Mouse (Mus musculus): ENCODE measurements at regions not wholly inside any gene's neighbourhood (a gene's known extent, or its start where the extent isn't known, plus 50 kb on each side); places are given as distances from the start of the nearest gene placed in this dataset.

- H3K4me2 ChIP-seq = no peak overlapping the region
- peaks cover 3% of the 10 kb centered on the region; the same call in 1 of the 2 replicates for H3K4me1 ChIP-seq
- ATAC-seq (ENCODE audit: insufficient number of reproducible peaks, insufficient read depth, low FRiP score, low TSS enrichment, low read depth) = no peak
- no peak overlapping the region for H3K9ac ChIP-seq
- H3K27me3 ChIP-seq = peaks cover 21% of the 10 kb centered on the region
- no peaks in the 10 kb centered on the region for H3K9me3 ChIP-seq
- no peak overlapping the region for H3K4me3 ChIP-seq
- WGBS = 70% methylated on average over 1 of the region's 1 CpGs
- H3K36me3 ChIP-seq = no peaks in the 10 kb centered on the region
- H3K27ac ChIP-seq = no peak overlapping the region
Measured at GRCm38 (mm10) chr11:56149752-56150151, 108.9 kb upstream of the Nmur2 start.

DNA sequence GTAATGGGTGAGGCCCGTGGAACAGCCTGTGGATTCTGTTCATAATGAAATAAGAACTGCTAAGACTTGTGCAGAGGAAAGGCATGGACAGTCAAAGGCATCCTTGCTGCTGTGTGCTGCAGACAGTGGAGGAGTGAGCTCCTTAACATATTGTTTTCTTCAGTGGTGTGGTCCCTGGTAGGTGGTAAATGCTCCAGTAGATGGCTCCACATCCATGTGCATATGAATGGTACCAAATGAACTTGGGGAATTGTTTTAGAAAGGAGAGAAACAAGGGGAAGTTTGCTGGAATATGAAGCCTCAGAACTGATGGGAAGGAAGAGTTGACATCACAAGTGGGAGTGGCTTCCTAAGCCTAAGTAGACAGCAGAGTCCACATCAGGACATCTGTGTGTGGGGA lies 108.1 kb upstream of the Nmur2 start:
- peaks cover 3% of the 10 kb centered on the region; the same call in 1 of the 2 replicates for H3K4me1 ChIP-seq
- no peak overlapping the region for H3K27ac ChIP-seq
- no peaks in the 10 kb centered on the region for H3K36me3 ChIP-seq
- H3K4me3 ChIP-seq = no peak overlapping the region
- 76% methylated on average over 1 of the region's 1 CpGs for WGBS
- no peak overlapping the region for H3K4me2 ChIP-seq
- no peak for ATAC-seq (ENCODE audit: insufficient number of reproducible peaks, insufficient read depth, low FRiP score, low TSS enrichment, low read depth)
- H3K27me3 ChIP-seq = peaks cover 21% of the 10 kb centered on the region
- no peak overlapping the region for H3K9ac ChIP-seq
- H3K9me3 ChIP-seq = no peaks in the 10 kb centered on the region

- peaks cover 3% of the 10 kb centered on the region; the same call in 1 of the 2 replicates for H3K4me1 ChIP-seq
- no peaks in the 10 kb centered on the region for H3K9me3 ChIP-seq
- no peak overlapping the region for H3K4me3 ChIP-seq
- H3K9ac ChIP-seq = no peak overlapping the region
- 66% methylated on average over 5 of the region's 5 CpGs for WGBS
- H3K36me3 ChIP-seq = no peaks in the 10 kb centered on the region
- peaks cover 16% of the 10 kb centered on the region for H3K27me3 ChIP-seq
- no peak overlapping the region for H3K4me2 ChIP-seq
- no peak overlapping the region for H3K27ac ChIP-seq
- no peak for ATAC-seq (ENCODE audit: insufficient number of reproducible peaks, insufficient read depth, low FRiP score, low TSS enrichment, low read depth)
Measured at GRCm38 (mm10) chr11:56146708-56147107, 105.9 kb upstream of the Nmur2 start.

GRCm38 (mm10) chr11:56131339-56131823 lies 90.6 kb upstream of the Nmur2 start:
- 30% methylated on average over 15 of the region's 15 CpGs for WGBS
- Histone ChIP-seq H3K4me3 (no peak overlapping the region), H3K27me3 (no peaks in the 10 kb centered on the region), H3K4me2 (peak overlapping the region; percentile 35), H3K9me3 (no peaks in the 10 kb centered on the region), H3K36me3 (no peaks in the 10 kb centered on the region), H3K9ac (no peak overlapping the region), H3K4me1 (no peaks in the 10 kb centered on the region), H3K27ac (no peak overlapping the region)
- no peak for ATAC-seq (ENCODE audit: insufficient number of reproducible peaks, insufficient read depth, low FRiP score, low TSS enrichment, low read depth)

DNA sequence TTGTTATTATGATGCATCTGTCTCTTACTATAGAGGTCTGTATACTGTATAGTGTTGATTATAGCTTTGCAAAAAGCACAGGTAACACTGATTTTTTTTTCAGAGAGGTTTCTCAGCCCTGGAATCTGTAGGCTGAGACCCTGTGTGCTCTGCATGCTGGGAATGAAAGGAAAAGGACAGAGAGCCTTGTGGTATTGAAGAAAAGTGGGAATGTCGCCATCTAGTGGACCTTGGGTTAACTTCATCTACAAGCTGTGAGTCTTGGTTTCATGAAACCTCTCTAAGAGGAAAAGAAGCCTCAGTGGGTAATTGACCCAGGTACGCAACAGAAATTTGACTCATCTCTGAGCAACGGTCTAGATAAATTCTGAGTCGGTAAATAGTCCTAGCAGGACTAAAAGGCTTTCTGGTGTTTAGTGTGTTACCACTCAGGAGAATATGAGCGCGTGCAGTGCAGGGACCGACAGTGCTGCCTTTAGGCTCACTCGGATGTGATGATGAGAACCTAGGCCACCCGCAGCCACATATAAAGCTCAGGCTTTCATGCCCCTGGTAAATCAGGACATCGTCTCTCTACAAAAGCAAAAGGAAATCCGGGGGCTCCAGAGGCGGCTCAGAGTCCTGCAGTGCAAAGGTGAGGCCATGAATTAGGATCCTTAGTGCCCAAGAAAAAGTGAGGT lies 75.9 kb upstream of the Nmur2 start:
- Histone ChIP-seq H3K9me3 (no peaks in the 10 kb centered on the region), H3K4me3 (no peak overlapping the region), H3K4me2 (no peak overlapping the region), H3K27me3 (peaks cover 3% of the 10 kb centered on the region; the same call in 1 of the 2 replicates), H3K36me3 (no peaks in the 10 kb centered on the region), H3K4me1 (no peaks in the 10 kb centered on the region), H3K27ac (no peak overlapping the region), H3K9ac (no peak overlapping the region)
- ATAC-seq (ENCODE audit: insufficient number of reproducible peaks, insufficient read depth, low FRiP score, low TSS enrichment, low read depth) = no peak
- 48% methylated on average over 12 of the region's 12 CpGs for WGBS

DNA sequence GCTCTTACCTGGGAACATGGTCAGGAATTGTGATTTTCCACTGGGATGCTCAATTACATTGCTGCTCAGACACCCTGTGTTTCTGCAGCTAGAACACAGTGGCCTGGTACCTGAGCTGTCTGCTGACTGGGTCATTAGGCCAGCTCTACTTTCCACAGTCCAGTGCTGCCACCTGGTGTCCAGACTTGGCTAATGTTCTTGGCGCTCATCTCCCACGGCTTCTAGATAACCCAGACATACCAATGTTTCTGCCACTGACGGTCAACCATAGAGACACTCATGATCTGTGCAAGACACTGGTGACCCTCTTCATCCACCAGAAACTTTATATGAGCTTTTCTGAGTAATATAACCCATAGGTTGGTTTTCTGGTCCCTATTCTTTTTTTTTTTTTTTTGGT lies 67.1 kb upstream of the Nmur2 start:
- no peak for ATAC-seq (ENCODE audit: insufficient number of reproducible peaks, insufficient read depth, low FRiP score, low TSS enrichment, low read depth)
- no peak overlapping the region for H3K9ac ChIP-seq
- H3K27ac ChIP-seq = no peak overlapping the region
- H3K4me3 ChIP-seq = no peak overlapping the region
- H3K36me3 ChIP-seq = no peaks in the 10 kb centered on the region
- 10% methylated on average over 3 of the region's 3 CpGs for WGBS
- no peaks in the 10 kb centered on the region for H3K27me3 ChIP-seq
- H3K9me3 ChIP-seq = no peaks in the 10 kb centered on the region
- H3K4me1 ChIP-seq = no peaks in the 10 kb centered on the region
- no peak overlapping the region for H3K4me2 ChIP-seq

DNA sequence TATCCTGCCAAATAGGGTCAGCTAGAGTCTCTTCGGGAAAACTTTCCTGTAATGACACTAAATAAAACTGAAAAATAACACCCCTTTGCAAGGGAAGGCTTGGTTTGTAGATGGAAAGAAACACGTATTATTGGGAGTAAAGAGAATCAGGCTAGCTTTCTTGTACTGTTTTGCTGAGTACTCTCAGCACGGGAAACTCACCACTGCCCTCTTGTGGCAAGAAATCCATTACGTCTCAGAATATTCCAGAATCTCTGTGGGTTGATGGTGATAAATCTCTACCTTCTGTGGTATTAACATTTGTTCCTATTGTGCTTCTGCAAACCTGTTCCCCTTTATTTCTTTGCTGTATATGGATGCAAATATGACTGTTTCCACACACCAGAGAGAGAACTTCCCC lies 64.8 kb upstream of the Nmur2 start:
- WGBS = 26% methylated on average over 4 of the region's 4 CpGs
- H3K27ac ChIP-seq = no peak overlapping the region
- no peaks in the 10 kb centered on the region for H3K9me3 ChIP-seq

DNA sequence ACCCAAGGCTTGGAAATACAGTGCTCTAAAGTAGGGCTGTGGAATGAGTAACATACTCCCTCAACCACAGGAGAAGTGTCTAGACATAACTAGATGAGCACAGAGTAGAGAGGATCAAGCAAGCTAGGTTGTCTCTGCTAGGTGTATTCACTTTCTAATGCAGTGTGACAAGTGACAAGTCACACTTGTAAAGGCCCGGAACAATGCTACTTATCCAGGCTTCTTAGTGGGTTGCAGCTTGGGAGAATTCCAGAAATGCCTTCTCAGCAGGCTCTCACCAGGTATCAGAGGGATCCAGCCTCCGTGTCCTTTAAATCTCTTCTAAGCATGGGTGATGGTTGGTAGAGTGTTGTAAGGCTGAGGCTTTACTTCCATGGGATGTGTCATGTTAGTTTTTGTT lies 52.1 kb upstream of the Nmur2 start:
- Histone ChIP-seq H3K27me3 (no peaks in the 10 kb centered on the region), H3K4me3 (no peak overlapping the region), H3K36me3 (no peaks in the 10 kb centered on the region), H3K27ac (no peak overlapping the region), H3K4me1 (no peaks in the 10 kb centered on the region), H3K9me3 (no peaks in the 10 kb centered on the region), H3K9ac (no peak overlapping the region), H3K4me2 (no peak overlapping the region)
- 30% methylated on average over 2 of the region's 2 CpGs for WGBS
- ATAC-seq (ENCODE audit: insufficient number of reproducible peaks, insufficient read depth, low FRiP score, low TSS enrichment, low read depth) = no peak

More for the DNA sequence above, 64.8 kb upstream of the Nmur2 start:
- Histone ChIP-seq H3K36me3 (no peaks in the 10 kb centered on the region), H3K27me3 (no peaks in the 10 kb centered on the region), H3K4me2 (no peak overlapping the region), H3K4me1 (no peaks in the 10 kb centered on the region), H3K9ac (no peak overlapping the region), H3K4me3 (no peak overlapping the region)
- ATAC-seq (ENCODE audit: insufficient number of reproducible peaks, insufficient read depth, low FRiP score, low TSS enrichment, low read depth) = no peak
